Mouse (Mus musculus): ENCODE measurements at regions not wholly inside any gene's neighbourhood (a gene's known extent, or its start where the extent isn't known, plus 50 kb on each side); places are given as distances from the start of the nearest gene placed in this dataset.

GRCm38 (mm10) chr10:51911066-51911691, 111.1 kb upstream of the Vgll2 start:
- no peak for ATAC-seq (ENCODE audit: insufficient number of reproducible peaks, insufficient read depth, low FRiP score, low read depth)
- no peaks in the 10 kb centered on the region for H3K4me1 ChIP-seq (ENCODE audit: control insufficient read depth, insufficient read depth, low read length)
- 43% methylated on average over 10 of the region's 10 CpGs for WGBS

DNA sequence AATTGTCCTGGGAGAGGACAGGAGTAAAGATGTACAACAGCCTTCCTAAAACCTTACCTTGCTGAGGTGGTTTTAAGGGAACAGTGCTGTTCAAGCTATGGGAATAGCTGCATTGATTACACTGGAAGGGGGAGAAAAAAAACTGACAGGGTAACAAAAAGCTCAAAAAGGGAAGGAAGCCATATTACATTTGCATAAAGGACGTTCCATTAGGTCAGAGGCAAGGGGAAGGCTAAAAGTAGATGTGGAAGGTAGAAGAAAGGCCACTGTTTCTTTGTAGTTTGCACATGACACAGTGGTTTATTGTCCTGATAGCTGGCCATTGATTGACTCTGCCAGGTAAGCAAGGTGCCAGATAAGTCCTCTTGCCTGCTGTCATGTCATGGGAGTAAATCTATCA, 110.2 kb upstream of the Vgll2 start:
- 34% methylated on average over 1 of the region's 1 CpGs for WGBS
- H3K4me2 ChIP-seq (replicated peaks; ENCODE audit: low read depth, low read length), result no peak overlapping the region

More at GRCm38 (mm10) chr10:51911066-51911691, 111.1 kb upstream of the Vgll2 start:
- Histone ChIP-seq H3K36me3 (ENCODE audit: control insufficient read depth, insufficient read depth, low read length) (no peaks in the 10 kb centered on the region), H3K4me3 (ENCODE audit: low read depth, low read length) (no peak overlapping the region), H3K4me2 (replicated peaks; ENCODE audit: low read depth, low read length) (no peak overlapping the region), H3K9ac (replicated peaks; ENCODE audit: low read depth, low read length) (no peak overlapping the region), H3K27me3 (ENCODE audit: control insufficient read depth, insufficient read depth, low read length) (no peaks in the 10 kb centered on the region), H3K27ac (ENCODE audit: low read length) (no peak overlapping the region), H3K9me3 (ENCODE audit: control insufficient read depth, low read depth, low read length) (no peaks in the 10 kb centered on the region)

DNA sequence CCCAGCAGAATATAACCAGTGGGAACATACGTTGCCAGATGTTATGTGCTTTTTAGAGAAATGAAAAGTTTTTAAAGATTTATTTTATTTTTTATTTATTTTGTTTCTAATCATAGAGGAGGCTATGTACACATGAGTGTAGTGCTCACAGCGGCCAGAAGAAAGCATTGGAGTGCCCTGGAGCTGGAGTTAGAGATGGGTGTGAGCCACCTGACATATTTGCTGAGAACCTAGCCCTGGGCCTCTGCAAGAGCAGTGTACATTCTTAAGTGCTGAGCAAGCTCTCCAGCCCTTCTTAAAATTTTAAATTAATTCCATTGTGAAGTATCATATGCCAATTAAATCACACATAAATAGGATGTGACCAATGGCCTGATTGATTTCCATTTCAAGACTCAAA, 95.7 kb upstream of the Vgll2 start:
- no peak overlapping the region for H3K4me3 ChIP-seq (ENCODE audit: low read depth, low read length)
- ATAC-seq (ENCODE audit: insufficient number of reproducible peaks, insufficient read depth, low FRiP score, low read depth), result no peak
- H3K4me1 ChIP-seq (ENCODE audit: control insufficient read depth, insufficient read depth, low read length), result no peaks in the 10 kb centered on the region
- H3K9ac ChIP-seq (replicated peaks; ENCODE audit: low read depth, low read length), result no peak overlapping the region
- no peaks in the 10 kb centered on the region for H3K27me3 ChIP-seq (ENCODE audit: control insufficient read depth, insufficient read depth, low read length)
- H3K4me2 ChIP-seq (replicated peaks; ENCODE audit: low read depth, low read length), result no peak overlapping the region
- no peaks in the 10 kb centered on the region for H3K9me3 ChIP-seq (ENCODE audit: control insufficient read depth, low read depth, low read length)
- 64% methylated on average over 2 of the region's 2 CpGs for WGBS
- no peaks in the 10 kb centered on the region for H3K36me3 ChIP-seq (ENCODE audit: control insufficient read depth, insufficient read depth, low read length)
- no peak overlapping the region for H3K27ac ChIP-seq (ENCODE audit: low read length)

More for the DNA sequence above, 110.2 kb upstream of the Vgll2 start:
- no peak for ATAC-seq (ENCODE audit: insufficient number of reproducible peaks, insufficient read depth, low FRiP score, low read depth)
- Histone ChIP-seq H3K4me3 (ENCODE audit: low read depth, low read length) (no peak overlapping the region), H3K9ac (replicated peaks; ENCODE audit: low read depth, low read length) (no peak overlapping the region), H3K27me3 (ENCODE audit: control insufficient read depth, insufficient read depth, low read length) (no peaks in the 10 kb centered on the region), H3K27ac (ENCODE audit: low read length) (no peak overlapping the region), H3K4me1 (ENCODE audit: control insufficient read depth, insufficient read depth, low read length) (no peaks in the 10 kb centered on the region), H3K9me3 (ENCODE audit: control insufficient read depth, low read depth, low read length) (no peaks in the 10 kb centered on the region), H3K36me3 (ENCODE audit: control insufficient read depth, insufficient read depth, low read length) (no peaks in the 10 kb centered on the region)

- H3K4me1 ChIP-seq (ENCODE audit: control insufficient read depth, insufficient read depth, low read length), result no peaks in the 10 kb centered on the region
- H3K9me3 ChIP-seq (ENCODE audit: control insufficient read depth, low read depth, low read length), result no peaks in the 10 kb centered on the region
- WGBS, result 80% methylated on average over 6 of the region's 6 CpGs
- no peak overlapping the region for H3K4me2 ChIP-seq (replicated peaks; ENCODE audit: low read depth, low read length)
- H3K27ac ChIP-seq (ENCODE audit: low read length), result no peak overlapping the region
- no peaks in the 10 kb centered on the region for H3K27me3 ChIP-seq (ENCODE audit: control insufficient read depth, insufficient read depth, low read length)
- H3K9ac ChIP-seq (replicated peaks; ENCODE audit: low read depth, low read length), result no peak overlapping the region
- H3K36me3 ChIP-seq (ENCODE audit: control insufficient read depth, insufficient read depth, low read length), result no peaks in the 10 kb centered on the region
- no peak overlapping the region for H3K4me3 ChIP-seq (ENCODE audit: low read depth, low read length)
- no peak for ATAC-seq (ENCODE audit: insufficient number of reproducible peaks, insufficient read depth, low FRiP score, low read depth)
These were observed 93.0 kb upstream of the Vgll2 start for GRCm38 (mm10) chr10:51929341-51929740.

DNA sequence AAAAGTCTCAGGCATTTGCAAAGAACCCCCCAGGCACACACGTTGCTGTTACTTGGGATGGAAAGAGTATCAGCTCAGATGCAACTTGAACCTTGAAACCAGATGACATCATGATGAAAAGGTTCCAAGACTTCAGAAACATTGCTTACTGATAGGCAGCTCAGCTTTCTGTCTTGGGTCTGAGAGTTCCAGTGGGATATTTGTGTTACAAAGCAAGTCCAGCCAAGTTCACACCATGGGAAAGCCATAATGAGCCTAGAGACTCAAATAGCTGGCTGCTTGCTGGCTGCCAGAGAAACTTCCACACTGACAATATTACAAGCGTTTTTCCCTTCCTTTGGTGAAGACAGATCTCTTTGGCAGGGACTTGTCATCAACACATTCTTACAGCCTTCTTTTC, 92.0 kb upstream of the Vgll2 start:
- Histone ChIP-seq H3K27ac (ENCODE audit: low read length) (no peak overlapping the region), H3K4me3 (ENCODE audit: low read depth, low read length) (no peak overlapping the region), H3K9ac (replicated peaks; ENCODE audit: low read depth, low read length) (no peak overlapping the region), H3K4me1 (ENCODE audit: control insufficient read depth, insufficient read depth, low read length) (no peaks in the 10 kb centered on the region), H3K9me3 (ENCODE audit: control insufficient read depth, low read depth, low read length) (no peaks in the 10 kb centered on the region), H3K27me3 (ENCODE audit: control insufficient read depth, insufficient read depth, low read length) (no peaks in the 10 kb centered on the region), H3K36me3 (ENCODE audit: control insufficient read depth, insufficient read depth, low read length) (no peaks in the 10 kb centered on the region), H3K4me2 (replicated peaks; ENCODE audit: low read depth, low read length) (no peak overlapping the region)
- ATAC-seq (ENCODE audit: insufficient number of reproducible peaks, insufficient read depth, low FRiP score, low read depth), result no peak
- 59% methylated on average over 2 of the region's 2 CpGs for WGBS

GRCm38 (mm10) chr10:51930696-51931095, 91.6 kb upstream of the Vgll2 start:
- H3K36me3 ChIP-seq (ENCODE audit: control insufficient read depth, insufficient read depth, low read length), result no peaks in the 10 kb centered on the region
- no peaks in the 10 kb centered on the region for H3K9me3 ChIP-seq (ENCODE audit: control insufficient read depth, low read depth, low read length)
- no peak overlapping the region for H3K4me3 ChIP-seq (ENCODE audit: low read depth, low read length)
- no peak for ATAC-seq (ENCODE audit: insufficient number of reproducible peaks, insufficient read depth, low FRiP score, low read depth)
- 93% methylated on average over 1 of the region's 1 CpGs for WGBS
- no peaks in the 10 kb centered on the region for H3K27me3 ChIP-seq (ENCODE audit: control insufficient read depth, insufficient read depth, low read length)
- H3K27ac ChIP-seq (ENCODE audit: low read length), result no peak overlapping the region
- H3K9ac ChIP-seq (replicated peaks; ENCODE audit: low read depth, low read length), result no peak overlapping the region
- no peaks in the 10 kb centered on the region for H3K4me1 ChIP-seq (ENCODE audit: control insufficient read depth, insufficient read depth, low read length)
- H3K4me2 ChIP-seq (replicated peaks; ENCODE audit: low read depth, low read length), result no peak overlapping the region

GRCm38 (mm10) chr10:51935482-51935881, 86.8 kb upstream of the Vgll2 start:
- ATAC-seq (ENCODE audit: insufficient number of reproducible peaks, insufficient read depth, low FRiP score, low read depth), result no peak
- 72% methylated on average over 3 of the region's 3 CpGs for WGBS

GRCm38 (mm10) chr10:51941192-51941591, 81.1 kb upstream of the Vgll2 start:
- H3K36me3 ChIP-seq (ENCODE audit: control insufficient read depth, insufficient read depth, low read length), result no peaks in the 10 kb centered on the region
- H3K27me3 ChIP-seq (ENCODE audit: control insufficient read depth, insufficient read depth, low read length), result no peaks in the 10 kb centered on the region
- no peak overlapping the region for H3K4me3 ChIP-seq (ENCODE audit: low read depth, low read length)
- H3K4me1 ChIP-seq (ENCODE audit: control insufficient read depth, insufficient read depth, low read length), result no peaks in the 10 kb centered on the region
- H3K27ac ChIP-seq (ENCODE audit: low read length), result no peak overlapping the region
- no peak overlapping the region for H3K9ac ChIP-seq (replicated peaks; ENCODE audit: low read depth, low read length)
- no peak for ATAC-seq (ENCODE audit: insufficient number of reproducible peaks, insufficient read depth, low FRiP score, low read depth)
- H3K4me2 ChIP-seq (replicated peaks; ENCODE audit: low read depth, low read length), result no peak overlapping the region
- no peaks in the 10 kb centered on the region for H3K9me3 ChIP-seq (ENCODE audit: control insufficient read depth, low read depth, low read length)
- 81% methylated on average over 2 of the region's 2 CpGs for WGBS

More at GRCm38 (mm10) chr10:51935482-51935881, 86.8 kb upstream of the Vgll2 start:
- Histone ChIP-seq H3K4me3 (ENCODE audit: low read depth, low read length) (no peak overlapping the region), H3K4me2 (replicated peaks; ENCODE audit: low read depth, low read length) (no peak overlapping the region), H3K36me3 (ENCODE audit: control insufficient read depth, insufficient read depth, low read length) (no peaks in the 10 kb centered on the region), H3K9me3 (ENCODE audit: control insufficient read depth, low read depth, low read length) (no peaks in the 10 kb centered on the region), H3K9ac (replicated peaks; ENCODE audit: low read depth, low read length) (no peak overlapping the region), H3K27me3 (ENCODE audit: control insufficient read depth, insufficient read depth, low read length) (no peaks in the 10 kb centered on the region), H3K4me1 (ENCODE audit: control insufficient read depth, insufficient read depth, low read length) (no peaks in the 10 kb centered on the region), H3K27ac (ENCODE audit: low read length) (no peak overlapping the region)

GRCm38 (mm10) chr10:51945701-51946100, 76.6 kb upstream of the Vgll2 start:
- H3K4me1 ChIP-seq (ENCODE audit: control insufficient read depth, insufficient read depth, low read length), result no peaks in the 10 kb centered on the region
- H3K4me3 ChIP-seq (ENCODE audit: low read depth, low read length), result no peak overlapping the region
- H3K9me3 ChIP-seq (ENCODE audit: control insufficient read depth, low read depth, low read length), result no peaks in the 10 kb centered on the region
- H3K36me3 ChIP-seq (ENCODE audit: control insufficient read depth, insufficient read depth, low read length), result no peaks in the 10 kb centered on the region
- no peaks in the 10 kb centered on the region for H3K27me3 ChIP-seq (ENCODE audit: control insufficient read depth, insufficient read depth, low read length)
- no peak overlapping the region for H3K9ac ChIP-seq (replicated peaks; ENCODE audit: low read depth, low read length)
- WGBS, result 54% methylated on average over 4 of the region's 4 CpGs
- H3K27ac ChIP-seq (ENCODE audit: low read length), result no peak overlapping the region
- no peak overlapping the region for H3K4me2 ChIP-seq (replicated peaks; ENCODE audit: low read depth, low read length)
- ATAC-seq (ENCODE audit: insufficient number of reproducible peaks, insufficient read depth, low FRiP score, low read depth), result no peak

Data from stomach, embryonic 14.5 days (tissue).